Mouse (Mus musculus): ENCODE measurements around the gene Abr. TPM values are rescaled to one million over a fixed set of nuclear protein-coding genes. Genes with fewer than 3 reads are reported as not detected.

Abr gene
- polyA plus RNA-seq, 1 experiment from 2014 or later: 32.3 TPM

GRCm38 (mm10) chr11:76570741-76571612, 51.1 kb downstream of the Abr start:
- Histone ChIP-seq H3K27ac (replicated peaks; ENCODE audit: low read depth, low read length) (0 out of 2 replicates have a peak overlapping the region, but pooled peaks have one; percentile 48), H3K4me1 (ENCODE audit: control insufficient read depth, insufficient read depth, low read length) (peaks cover 8% of the 10 kb centered on the region), H3K27me3 (ENCODE audit: control insufficient read depth, insufficient read depth, low read length) (no peaks in the 10 kb centered on the region), H3K36me3 (replicated peaks; ENCODE audit: control insufficient read depth, insufficient read depth, low read depth, low read length) (no peaks in the 10 kb centered on the region), H3K9me3 (replicated peaks; ENCODE audit: control insufficient read depth, low read length) (no peaks in the 10 kb centered on the region), H3K4me3 (ENCODE audit: low read depth, low read length) (peak overlapping the region; percentile 58), H3K9ac (replicated peaks; ENCODE audit: low read length) (peak overlapping the region; percentile 76), H3K4me2 (ENCODE audit: low read depth, low read length) (peak overlapping the region; percentile 93)
- DNase-seq (ENCODE audit: low spot score) (peak; percentile 80), ATAC-seq (replicated peaks; ENCODE audit: insufficient number of reproducible peaks, low FRiP score, low TSS enrichment, low read depth) (peak; percentile 89)
- WGBS: under 1% methylated on average over 63 of the region's 66 CpGs

- DNase-seq (ENCODE audit: low spot score) (no peak), ATAC-seq (replicated peaks; ENCODE audit: insufficient number of reproducible peaks, low FRiP score, low TSS enrichment, low read depth) (no peak)
Observed at GRCm38 (mm10) chr11:76570201-76570731, 51.8 kb downstream of the Abr start.

DNA sequence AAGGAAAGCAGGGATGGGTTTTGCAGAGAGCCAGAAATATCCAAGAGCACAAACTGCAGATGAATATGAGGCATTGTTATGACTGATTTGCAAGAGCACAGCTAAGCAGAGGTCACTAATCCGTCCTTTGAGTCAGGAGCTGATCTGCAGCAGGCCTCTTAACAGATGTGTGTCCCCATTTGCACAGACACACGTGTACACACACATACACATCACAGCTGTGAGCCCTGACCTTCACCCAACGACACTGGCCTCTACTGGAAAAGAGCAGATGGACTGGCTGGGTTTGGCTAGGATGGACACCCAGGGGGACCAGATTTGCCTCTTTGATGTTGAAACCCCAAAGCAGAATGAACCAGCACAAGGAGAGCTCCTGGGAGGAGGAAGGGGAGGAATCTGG, 52.7 kb downstream of the Abr start:
- no peak overlapping the region for H3K4me3 ChIP-seq (ENCODE audit: low read depth, low read length)
- H3K9ac ChIP-seq (replicated peaks; ENCODE audit: low read length): no peak overlapping the region
- 24% methylated on average over 3 of the region's 3 CpGs for WGBS
- 0 out of 2 replicates have a peak overlapping the region, but pooled peaks have one; percentile 5 for H3K4me2 ChIP-seq (ENCODE audit: low read depth, low read length)
- no peaks in the 10 kb centered on the region for H3K36me3 ChIP-seq (replicated peaks; ENCODE audit: control insufficient read depth, insufficient read depth, low read depth, low read length)
- ATAC-seq (replicated peaks; ENCODE audit: insufficient number of reproducible peaks, low FRiP score, low TSS enrichment, low read depth) (no peak), DNase-seq (ENCODE audit: low spot score) (no peak)
- no peak overlapping the region for H3K27ac ChIP-seq (replicated peaks; ENCODE audit: low read depth, low read length)
- peaks cover 8% of the 10 kb centered on the region for H3K4me1 ChIP-seq (ENCODE audit: control insufficient read depth, insufficient read depth, low read length)
- no peaks in the 10 kb centered on the region for H3K27me3 ChIP-seq (ENCODE audit: control insufficient read depth, insufficient read depth, low read length)
- H3K9me3 ChIP-seq (replicated peaks; ENCODE audit: control insufficient read depth, low read length): no peaks in the 10 kb centered on the region

More at GRCm38 (mm10) chr11:76570201-76570731, 51.8 kb downstream of the Abr start:
- no peaks in the 10 kb centered on the region for H3K27me3 ChIP-seq (ENCODE audit: control insufficient read depth, insufficient read depth, low read length)
- H3K9me3 ChIP-seq (replicated peaks; ENCODE audit: control insufficient read depth, low read length): no peaks in the 10 kb centered on the region
- H3K4me1 ChIP-seq (ENCODE audit: control insufficient read depth, insufficient read depth, low read length): peaks cover 8% of the 10 kb centered on the region
- H3K4me3 ChIP-seq (ENCODE audit: low read depth, low read length): peak overlapping the region; percentile 58
- no peak overlapping the region for H3K27ac ChIP-seq (replicated peaks; ENCODE audit: low read depth, low read length)
- WGBS: 6% methylated on average over 10 of the region's 10 CpGs
- H3K4me2 ChIP-seq (ENCODE audit: low read depth, low read length): peak overlapping the region; percentile 93
- H3K36me3 ChIP-seq (replicated peaks; ENCODE audit: control insufficient read depth, insufficient read depth, low read depth, low read length): no peaks in the 10 kb centered on the region
- H3K9ac ChIP-seq (replicated peaks; ENCODE audit: low read length): peak overlapping the region; percentile 76

DNA sequence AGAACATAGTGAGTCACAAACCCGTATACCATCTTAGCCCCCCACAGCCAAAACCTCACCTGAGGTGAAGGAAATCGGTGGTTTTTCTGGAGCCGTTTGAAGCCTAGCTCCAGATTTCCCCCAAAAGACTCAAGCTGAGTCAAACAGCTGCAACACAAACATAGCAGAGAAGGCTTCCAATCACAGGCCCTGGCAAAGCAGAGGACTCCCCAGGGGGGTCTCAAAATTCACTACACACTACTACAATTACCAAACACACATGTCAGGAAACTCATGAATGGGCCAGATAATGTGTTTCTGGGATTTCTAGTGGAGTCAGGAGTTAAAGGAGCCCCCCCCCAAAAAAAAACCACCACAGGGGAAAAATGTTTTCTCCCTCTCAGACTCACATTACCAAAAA, 56.0 kb downstream of the Abr start:
- H3K9me3 ChIP-seq (replicated peaks; ENCODE audit: control insufficient read depth, low read length): no peaks in the 10 kb centered on the region
- ATAC-seq (replicated peaks; ENCODE audit: insufficient number of reproducible peaks, low FRiP score, low TSS enrichment, low read depth) (no peak), DNase-seq (ENCODE audit: low spot score) (peak; percentile 74)
- no peak overlapping the region for H3K4me2 ChIP-seq (ENCODE audit: low read depth, low read length)
- peaks cover 3% of the 10 kb centered on the region; the same call in 1 of the 2 replicates for H3K4me1 ChIP-seq (ENCODE audit: control insufficient read depth, insufficient read depth, low read length)
- 58% methylated on average over 3 of the region's 3 CpGs for WGBS
- no peaks in the 10 kb centered on the region for H3K36me3 ChIP-seq (replicated peaks; ENCODE audit: control insufficient read depth, insufficient read depth, low read depth, low read length)
- no peak overlapping the region for H3K4me3 ChIP-seq (ENCODE audit: low read depth, low read length)
- no peak overlapping the region for H3K27ac ChIP-seq (replicated peaks; ENCODE audit: low read depth, low read length)
- no peak overlapping the region for H3K9ac ChIP-seq (replicated peaks; ENCODE audit: low read length)
- no peaks in the 10 kb centered on the region for H3K27me3 ChIP-seq (ENCODE audit: control insufficient read depth, insufficient read depth, low read length)

- H3K9me3 ChIP-seq (replicated peaks; ENCODE audit: control insufficient read depth, low read length): no peaks in the 10 kb centered on the region
- no peak overlapping the region for H3K9ac ChIP-seq (replicated peaks; ENCODE audit: low read length)
- H3K27ac ChIP-seq (replicated peaks; ENCODE audit: low read depth, low read length): no peak overlapping the region
- no peak overlapping the region for H3K4me3 ChIP-seq (ENCODE audit: low read depth, low read length)
- H3K36me3 ChIP-seq (replicated peaks; ENCODE audit: control insufficient read depth, insufficient read depth, low read depth, low read length): no peaks in the 10 kb centered on the region
- ATAC-seq (replicated peaks; ENCODE audit: insufficient number of reproducible peaks, low FRiP score, low TSS enrichment, low read depth): no peak
- no peak for DNase-seq (ENCODE audit: low spot score)
- H3K27me3 ChIP-seq (ENCODE audit: control insufficient read depth, insufficient read depth, low read length): no peaks in the 10 kb centered on the region
- 41% methylated on average over 3 of the region's 3 CpGs for WGBS
- no peak overlapping the region for H3K4me2 ChIP-seq (ENCODE audit: low read depth, low read length)
- H3K4me1 ChIP-seq (ENCODE audit: control insufficient read depth, insufficient read depth, low read length): peaks cover 3% of the 10 kb centered on the region; the same call in 1 of the 2 replicates
Observed at GRCm38 (mm10) chr11:76562584-76562983, 59.5 kb downstream of the Abr start.

- H3K27ac ChIP-seq (replicated peaks; ENCODE audit: low read depth, low read length): no peak overlapping the region
- peaks cover 2% of the 10 kb centered on the region; the same call in 1 of the 2 replicates for H3K4me1 ChIP-seq (ENCODE audit: control insufficient read depth, insufficient read depth, low read length)
- no peaks in the 10 kb centered on the region for H3K36me3 ChIP-seq (replicated peaks; ENCODE audit: control insufficient read depth, insufficient read depth, low read depth, low read length)
- WGBS: 30% methylated on average over 4 of the region's 4 CpGs
- no peaks in the 10 kb centered on the region for H3K9me3 ChIP-seq (replicated peaks; ENCODE audit: control insufficient read depth, low read length)
- ATAC-seq (replicated peaks; ENCODE audit: insufficient number of reproducible peaks, low FRiP score, low TSS enrichment, low read depth) (no peak), DNase-seq (ENCODE audit: low spot score) (no peak)
- H3K4me2 ChIP-seq (ENCODE audit: low read depth, low read length): no peak overlapping the region
- H3K9ac ChIP-seq (replicated peaks; ENCODE audit: low read length): no peak overlapping the region
- no peaks in the 10 kb centered on the region for H3K27me3 ChIP-seq (ENCODE audit: control insufficient read depth, insufficient read depth, low read length)
- no peak overlapping the region for H3K4me3 ChIP-seq (ENCODE audit: low read depth, low read length)
Observed at GRCm38 (mm10) chr11:76562165-76562564, 59.9 kb downstream of the Abr start.

DNA sequence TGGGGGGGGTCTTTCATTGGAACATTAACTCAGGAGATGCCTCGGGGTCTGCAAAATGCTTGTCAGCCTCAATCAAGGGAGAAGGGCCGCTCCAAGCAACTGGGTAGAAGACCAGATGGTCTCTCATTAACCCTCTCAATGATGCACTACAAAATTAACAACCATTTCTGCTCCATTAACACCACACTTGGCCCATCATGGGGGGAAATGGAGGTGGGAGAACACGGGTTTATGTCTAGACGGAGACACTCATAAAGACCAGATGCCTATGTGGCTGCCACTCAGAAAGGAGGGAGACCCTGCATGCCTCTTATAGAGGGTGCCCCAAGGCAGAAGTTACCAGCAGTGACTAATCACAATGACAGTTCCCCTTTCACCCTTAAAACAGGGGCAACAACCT, 64.3 kb downstream of the Abr start:
- no peaks in the 10 kb centered on the region for H3K9me3 ChIP-seq (replicated peaks; ENCODE audit: control insufficient read depth, low read length)
- H3K27me3 ChIP-seq (ENCODE audit: control insufficient read depth, insufficient read depth, low read length): no peaks in the 10 kb centered on the region
- H3K4me3 ChIP-seq (ENCODE audit: low read depth, low read length): no peak overlapping the region
- 73% methylated on average over 4 of the region's 4 CpGs for WGBS
- ATAC-seq (replicated peaks; ENCODE audit: insufficient number of reproducible peaks, low FRiP score, low TSS enrichment, low read depth) (no peak), DNase-seq (ENCODE audit: low spot score) (no peak)
- H3K27ac ChIP-seq (replicated peaks; ENCODE audit: low read depth, low read length): no peak overlapping the region
- H3K4me1 ChIP-seq (ENCODE audit: control insufficient read depth, insufficient read depth, low read length): no peaks in the 10 kb centered on the region; the same call in 1 of the 2 replicates
- no peak overlapping the region for H3K9ac ChIP-seq (replicated peaks; ENCODE audit: low read length)
- no peaks in the 10 kb centered on the region for H3K36me3 ChIP-seq (replicated peaks; ENCODE audit: control insufficient read depth, insufficient read depth, low read depth, low read length)
- no peak overlapping the region for H3K4me2 ChIP-seq (ENCODE audit: low read depth, low read length)

DNA sequence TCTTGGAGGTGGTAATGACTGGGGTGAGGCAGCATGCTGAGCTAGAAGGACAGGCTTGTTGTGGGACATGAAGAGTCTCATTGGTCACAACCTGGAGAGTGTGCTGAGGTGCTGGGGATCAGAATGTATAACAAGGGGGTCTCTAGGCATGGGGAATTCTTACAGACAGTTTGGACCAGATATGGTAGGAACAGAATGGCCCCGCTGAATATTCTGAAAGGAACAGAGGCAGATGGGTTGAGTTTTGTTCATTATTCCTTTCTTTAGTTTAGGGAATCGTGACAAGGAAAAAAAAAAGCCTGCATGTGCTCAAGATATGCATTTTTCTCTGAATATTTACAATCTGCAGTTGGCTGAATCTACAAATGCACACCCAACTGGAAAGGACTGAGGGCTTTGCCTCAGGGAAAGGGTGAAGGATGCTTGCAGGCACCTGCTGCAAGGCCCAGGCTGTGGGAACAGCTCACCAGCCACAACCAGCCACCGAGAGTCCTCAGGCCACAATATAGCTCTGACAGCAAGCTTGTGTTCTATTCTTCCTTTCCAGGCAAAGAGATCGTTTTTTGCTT, 73.9 kb downstream of the Abr start:
- ATAC-seq (replicated peaks; ENCODE audit: insufficient number of reproducible peaks, low FRiP score, low TSS enrichment, low read depth) (no peak), DNase-seq (ENCODE audit: low spot score) (no peak)
- H3K27ac ChIP-seq (replicated peaks; ENCODE audit: low read depth, low read length): no peak overlapping the region
- no peak overlapping the region for H3K4me2 ChIP-seq (ENCODE audit: low read depth, low read length)
- no peaks in the 10 kb centered on the region for H3K27me3 ChIP-seq (ENCODE audit: control insufficient read depth, insufficient read depth, low read length)
- H3K9me3 ChIP-seq (replicated peaks; ENCODE audit: control insufficient read depth, low read length): no peaks in the 10 kb centered on the region
- no peaks in the 10 kb centered on the region for H3K36me3 ChIP-seq (replicated peaks; ENCODE audit: control insufficient read depth, insufficient read depth, low read depth, low read length)
- WGBS: 83% methylated on average over 4 of the region's 4 CpGs
- no peaks in the 10 kb centered on the region for H3K4me1 ChIP-seq (ENCODE audit: control insufficient read depth, insufficient read depth, low read length)
- H3K9ac ChIP-seq (replicated peaks; ENCODE audit: low read length): no peak overlapping the region
- H3K4me3 ChIP-seq (ENCODE audit: low read depth, low read length): no peak overlapping the region

Measured in embryonic facial prominence, embryonic 11.5 days (tissue).